Mouse (Mus musculus) midbrain, embryonic 11.5 days (tissue): Measurements from ENCODE around the gene Dgkg. TPM values are rescaled to one million over a fixed set of nuclear protein-coding genes. Genes with fewer than 3 reads are reported as not detected.
A peak's percentile ranks its signal among the peaks of the same experiment; 100 is the strongest.

Source experiments
- ATAC-seq: fragments of 200-750 bp; cut with Nextera tagmentation; 2 replicates; pipeline ENCODE4 v1.8.0; 2017; ENCODE audit warnings: moderate TSS enrichment, moderate library complexity; ENCODE audit not compliant: low FRiP score
- DNase-seq: peaks from one replicate; pipeline ENCODE4 v3.0.0; 2015; ENCODE audit warnings: low spot score; ENCODE audit errors: missing footprints
- H3K27ac ChIP-seq: fragments of 300-500 bp; sonication (generic); 2 replicates; pipeline ENCODE4 v1.5.1; 2014; ENCODE audit warnings: low read depth, low read length
- H3K27me3 ChIP-seq: fragments of 300-500 bp; sonication (generic); 2 replicates; pipeline ENCODE4 v1.6.1; 2014; ENCODE audit warnings: mild to moderate bottlenecking, low read length, moderate library complexity, mixed read lengths; ENCODE audit not compliant: control insufficient read depth, insufficient read depth
- H3K36me3 ChIP-seq: fragments of 300-500 bp; sonication (generic); 2 replicates; pipeline ENCODE4 v1.6.1; 2014; ENCODE audit warnings: mild to moderate bottlenecking, low read length, moderate library complexity, mixed read lengths; ENCODE audit not compliant: control insufficient read depth, insufficient read depth
- H3K4me1 ChIP-seq: fragments of 300-500 bp; sonication (generic); 2 replicates; pipeline ENCODE4 v1.6.1; 2014; ENCODE audit warnings: low read length; ENCODE audit not compliant: control insufficient read depth, insufficient read depth
- H3K4me2 ChIP-seq: fragments of 300-500 bp; sonication (generic); 2 replicates; pipeline ENCODE4 v1.6.1; 2014; ENCODE audit warnings: mild to moderate bottlenecking, moderate library complexity
- H3K4me3 ChIP-seq: fragments of 300-500 bp; sonication (generic); 2 replicates; pipeline ENCODE4 v1.5.1; 2014; ENCODE audit warnings: low read depth, low read length
- H3K9ac ChIP-seq: fragments of 300-500 bp; sonication (generic); 2 replicates; pipeline ENCODE4 v1.6.1; 2014; ENCODE audit warnings: low read length
- H3K9me3 ChIP-seq: fragments of 300-500 bp; sonication (generic); 2 replicates; pipeline ENCODE4 v1.6.1; 2016; ENCODE audit warnings: low read length; ENCODE audit not compliant: control insufficient read depth
- WGBS: fragments of 180-500 bp; shearing (Covaris S2); extraction: QIAGEN DNeasy Blood & Tissue Kit; methylation state at CpG from one replicate; pipeline ENCODE4 v1.1.7; 2014; 5-methylcytosine and 5-hydroxymethylcytosine counted together
- polyA plus RNA-seq: library from polyadenylated mRNA; unstranded; fragments of >200 nt; fragmentation: Nextera tagmentation; extraction: Ambion mirVana; gene quantifications from 2 replicates; pipeline ENCODE4 v1.2.1, GENCODE M21; 2014

Dgkg gene
- polyA plus RNA-seq, 1 experiment from 2014 or later: 0.15 TPM

DNA sequence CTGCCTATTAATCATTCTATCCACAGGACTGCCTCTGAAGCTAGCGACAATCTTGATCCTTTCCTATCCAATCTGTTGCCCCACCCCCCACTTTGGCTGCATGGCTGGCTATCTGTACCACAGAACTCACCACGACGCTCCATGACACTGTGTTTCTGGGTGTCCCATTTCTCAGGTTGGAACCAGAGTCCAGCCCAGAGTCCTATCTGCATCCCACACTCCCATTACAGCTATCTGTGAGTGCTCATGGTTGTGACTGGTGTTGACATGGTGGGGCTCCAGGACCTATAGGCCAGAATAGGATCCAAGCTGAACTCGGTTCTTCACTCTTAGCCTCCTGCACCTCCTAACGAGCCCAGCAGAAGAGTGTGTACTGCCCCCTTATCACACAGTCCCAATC lies 107.7 kb downstream of the Dgkg start:
- WGBS: 74% methylated on average over 5 of the region's 5 CpGs
- Histone ChIP-seq H3K36me3 (no peaks in the 10 kb centered on the region), H3K9ac (no peak overlapping the region), H3K4me2 (no peak overlapping the region), H3K4me3 (no peak overlapping the region), H3K9me3 (no peaks in the 10 kb centered on the region), H3K4me1 (peaks cover 9% of the 10 kb centered on the region), H3K27me3 (peaks cover 9% of the 10 kb centered on the region), H3K27ac (no peak overlapping the region)
- ATAC-seq (no peak), DNase-seq (peak; percentile 82)

DNA sequence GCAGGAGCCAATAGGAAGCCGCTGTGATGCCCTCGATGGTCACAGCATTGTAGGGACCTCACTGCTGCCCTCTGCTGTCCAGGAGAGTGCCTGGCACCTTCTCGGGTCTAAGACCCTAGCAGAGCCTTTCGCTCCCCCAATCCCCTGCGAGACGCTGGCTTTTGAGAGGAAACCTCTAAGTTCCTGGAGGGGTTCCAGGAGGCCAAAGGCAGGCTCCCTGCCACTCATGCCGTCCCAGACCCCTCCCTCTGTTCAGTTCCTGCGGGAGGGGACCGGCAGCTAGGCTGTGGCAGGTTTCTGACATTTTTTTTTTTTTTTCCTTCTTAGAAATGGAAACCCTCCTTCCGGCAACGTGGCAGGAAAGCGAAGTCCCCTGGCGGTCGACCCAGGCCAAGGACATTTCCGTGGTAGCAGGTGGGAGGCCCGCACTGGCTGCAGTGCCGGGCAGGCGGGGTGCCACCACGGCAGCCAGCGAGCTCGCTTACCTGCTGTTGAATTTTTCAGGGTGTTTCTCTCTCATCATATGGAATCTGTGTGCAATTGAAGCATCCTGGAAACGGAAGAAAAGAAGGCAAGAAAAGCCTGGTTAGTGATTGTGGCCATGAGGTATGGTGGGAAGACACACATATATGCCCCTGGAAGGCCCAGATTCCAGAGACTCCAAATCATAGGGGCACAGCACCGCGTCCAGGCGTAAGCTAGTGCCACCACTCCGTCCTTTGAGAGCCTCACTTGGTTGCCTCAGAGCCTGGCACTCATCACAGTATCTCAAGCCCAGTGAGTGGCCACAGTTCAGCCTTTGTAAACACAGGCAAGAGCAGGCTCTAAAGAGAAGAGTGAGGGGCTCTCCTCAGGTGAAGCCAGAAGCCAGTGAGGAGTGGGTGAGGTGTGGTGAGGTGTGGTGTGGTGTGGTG lies 108.6 kb downstream of the Dgkg start:
- 8% methylated on average over 26 of the region's 26 CpGs for WGBS
- Histone ChIP-seq H3K36me3 (no peaks in the 10 kb centered on the region), H3K9me3 (no peaks in the 10 kb centered on the region), H3K27me3 (peaks cover 9% of the 10 kb centered on the region), H3K9ac (peak overlapping the region; percentile 21), H3K4me2 (peak overlapping the region; percentile 44), H3K4me1 (peaks cover 9% of the 10 kb centered on the region), H3K27ac (no peak overlapping the region), H3K4me3 (peak overlapping the region; percentile 20)
- peak; percentile 91 for ATAC-seq
- peak; percentile 98 for DNase-seq

DNA sequence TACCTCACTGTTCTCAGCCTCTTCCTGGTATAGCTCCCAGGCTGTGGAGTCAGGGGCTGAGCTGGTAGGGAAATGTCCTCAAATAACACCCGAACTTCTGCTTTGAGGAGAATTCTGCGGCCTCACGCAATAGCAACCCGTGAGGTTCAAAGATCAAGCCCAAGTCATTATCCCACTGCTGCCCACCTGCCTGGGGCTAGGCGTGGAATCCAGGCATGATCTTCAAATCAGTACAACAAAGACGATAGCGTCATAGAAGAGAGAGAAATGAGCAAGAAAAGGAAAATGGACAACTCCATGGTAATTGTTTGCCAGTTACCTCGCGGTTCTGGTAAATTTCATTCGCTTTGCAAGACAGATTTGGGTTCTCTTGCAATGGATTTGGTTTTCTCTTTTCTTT lies 109.3 kb downstream of the Dgkg start:
- 61% methylated on average over 10 of the region's 10 CpGs for WGBS
- Histone ChIP-seq H3K9ac (no peak overlapping the region), H3K36me3 (no peaks in the 10 kb centered on the region), H3K4me3 (no peak overlapping the region), H3K4me1 (peaks cover 9% of the 10 kb centered on the region), H3K27me3 (peaks cover 8% of the 10 kb centered on the region), H3K27ac (no peak overlapping the region), H3K4me2 (peak overlapping the region; percentile 44), H3K9me3 (no peaks in the 10 kb centered on the region)
- ATAC-seq (0 out of 2 replicates have a peak, but pooled peaks have one; percentile 10), DNase-seq (peak; percentile 88)

DNA sequence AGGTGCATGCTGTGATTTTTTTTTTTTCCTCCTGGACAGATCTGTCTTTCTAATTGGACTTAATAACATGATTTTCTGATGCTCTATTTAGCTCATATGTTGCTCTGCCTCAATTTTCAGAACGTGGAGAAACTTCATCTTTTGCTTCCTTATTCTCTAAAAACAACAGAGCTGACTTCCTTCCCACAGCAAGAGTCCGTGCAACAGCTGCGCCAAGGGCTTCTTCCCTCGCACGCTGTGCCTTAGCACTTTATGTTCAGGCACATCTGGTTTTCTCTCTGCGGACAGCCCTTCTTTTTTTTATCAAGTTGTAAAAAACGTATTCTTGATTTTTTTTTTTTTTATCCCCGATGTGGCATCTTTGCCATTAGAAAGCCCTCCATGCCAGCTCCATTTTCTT lies 111.2 kb downstream of the Dgkg start:
- 79% methylated on average over 8 of the region's 8 CpGs for WGBS
- ATAC-seq (no peak), DNase-seq (peak; percentile 61)
- Histone ChIP-seq H3K27ac (no peak overlapping the region), H3K4me2 (no peak overlapping the region), H3K9ac (no peak overlapping the region), H3K4me1 (peaks cover 9% of the 10 kb centered on the region), H3K9me3 (no peaks in the 10 kb centered on the region), H3K36me3 (no peaks in the 10 kb centered on the region), H3K27me3 (peaks cover 7% of the 10 kb centered on the region), H3K4me3 (no peak overlapping the region)

DNA sequence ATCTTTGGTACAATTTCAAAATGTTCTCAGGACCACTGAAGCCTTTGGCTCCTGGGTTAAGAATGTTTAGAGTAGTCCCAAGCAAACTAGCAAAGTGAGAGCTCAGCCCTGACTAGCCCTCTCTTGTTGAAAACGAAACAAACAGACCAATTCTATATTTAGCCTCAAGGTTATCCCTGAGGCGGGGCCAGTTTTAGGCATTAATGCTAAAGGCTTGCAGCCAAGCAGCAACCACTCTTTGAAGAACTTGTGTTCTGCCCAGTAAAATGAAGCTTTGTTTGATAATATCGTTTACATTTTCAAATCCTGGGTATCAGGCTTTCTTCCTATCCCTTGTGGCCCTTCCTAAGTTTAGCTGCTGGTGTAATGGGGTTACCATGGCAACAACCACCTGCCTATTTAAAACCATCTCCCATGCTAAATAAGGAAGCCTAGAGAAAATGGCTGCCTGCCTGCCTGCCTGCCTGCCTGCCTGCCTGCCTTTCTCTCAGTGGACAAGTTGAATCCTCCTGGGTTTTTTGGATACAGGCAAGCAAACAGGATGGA lies 111.9 kb downstream of the Dgkg start:
- DNase-seq (peak; percentile 82), ATAC-seq (no peak)
- Histone ChIP-seq H3K27me3 (peaks cover 7% of the 10 kb centered on the region), H3K4me3 (no peak overlapping the region), H3K36me3 (no peaks in the 10 kb centered on the region), H3K27ac (no peak overlapping the region), H3K4me1 (peaks cover 9% of the 10 kb centered on the region), H3K9ac (no peak overlapping the region), H3K9me3 (no peaks in the 10 kb centered on the region), H3K4me2 (no peak overlapping the region)
- 38% methylated on average over 3 of the region's 3 CpGs for WGBS

DNA sequence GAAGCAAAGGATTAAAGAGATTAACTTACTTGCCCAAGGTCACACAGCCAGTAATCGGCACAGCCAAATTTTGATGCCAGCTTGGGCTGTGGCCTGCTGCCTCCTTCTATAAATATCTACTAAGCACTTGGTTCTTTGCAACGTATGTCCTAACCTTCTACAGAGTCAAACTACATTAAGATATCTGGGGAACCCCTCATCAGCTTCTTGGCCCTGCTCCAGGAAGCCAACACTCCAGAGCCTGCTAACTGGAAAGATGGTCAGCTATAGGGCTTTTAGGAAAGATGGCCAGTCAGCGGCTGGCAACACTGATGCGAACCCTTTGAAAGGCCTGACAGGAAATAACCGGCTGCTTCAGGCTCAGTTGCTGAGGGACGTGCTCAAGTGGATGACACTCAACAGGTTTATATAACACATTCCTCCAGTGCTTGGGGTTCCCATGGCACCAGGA lies 114.3 kb downstream of the Dgkg start:
- no peak overlapping the region for H3K27ac ChIP-seq
- H3K4me2 ChIP-seq: no peak overlapping the region
- no peak overlapping the region for H3K9ac ChIP-seq
- H3K9me3 ChIP-seq: no peaks in the 10 kb centered on the region
- H3K36me3 ChIP-seq: no peaks in the 10 kb centered on the region
- ATAC-seq (no peak), DNase-seq (peak; percentile 53)
- H3K4me1 ChIP-seq: peaks cover 6% of the 10 kb centered on the region; the same call in 1 of the 2 replicates
- H3K4me3 ChIP-seq: no peak overlapping the region
- WGBS: 73% methylated on average over 6 of the region's 6 CpGs
- H3K27me3 ChIP-seq: no peaks in the 10 kb centered on the region; the same call in 1 of the 2 replicates

DNA sequence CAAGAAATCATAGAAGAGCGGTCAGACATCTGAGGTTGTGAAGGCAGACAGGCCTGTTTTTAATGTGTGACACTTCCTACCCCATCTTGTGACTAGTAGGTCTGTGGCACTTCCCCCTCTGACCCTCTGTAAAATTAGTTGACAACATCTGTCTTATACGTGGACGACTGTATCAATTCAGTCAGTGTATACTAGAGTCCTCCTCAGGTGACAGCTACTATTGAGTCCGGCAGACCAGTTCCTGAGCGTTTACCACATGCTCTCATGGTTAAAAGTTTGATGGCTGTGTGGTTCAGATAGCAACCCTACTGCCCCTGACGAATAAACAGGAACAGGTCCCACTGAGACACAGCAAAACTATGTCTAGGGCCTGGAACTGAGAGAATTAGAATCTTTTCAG lies 117.7 kb downstream of the Dgkg start:
- no peak for ATAC-seq
- Histone ChIP-seq H3K36me3 (no peaks in the 10 kb centered on the region), H3K4me3 (no peak overlapping the region), H3K4me2 (no peak overlapping the region), H3K27ac (no peak overlapping the region), H3K27me3 (no peaks in the 10 kb centered on the region), H3K4me1 (no peaks in the 10 kb centered on the region), H3K9ac (no peak overlapping the region), H3K9me3 (no peaks in the 10 kb centered on the region)
- peak; percentile 54 for DNase-seq
- WGBS: 77% methylated on average over 6 of the region's 6 CpGs

DNA sequence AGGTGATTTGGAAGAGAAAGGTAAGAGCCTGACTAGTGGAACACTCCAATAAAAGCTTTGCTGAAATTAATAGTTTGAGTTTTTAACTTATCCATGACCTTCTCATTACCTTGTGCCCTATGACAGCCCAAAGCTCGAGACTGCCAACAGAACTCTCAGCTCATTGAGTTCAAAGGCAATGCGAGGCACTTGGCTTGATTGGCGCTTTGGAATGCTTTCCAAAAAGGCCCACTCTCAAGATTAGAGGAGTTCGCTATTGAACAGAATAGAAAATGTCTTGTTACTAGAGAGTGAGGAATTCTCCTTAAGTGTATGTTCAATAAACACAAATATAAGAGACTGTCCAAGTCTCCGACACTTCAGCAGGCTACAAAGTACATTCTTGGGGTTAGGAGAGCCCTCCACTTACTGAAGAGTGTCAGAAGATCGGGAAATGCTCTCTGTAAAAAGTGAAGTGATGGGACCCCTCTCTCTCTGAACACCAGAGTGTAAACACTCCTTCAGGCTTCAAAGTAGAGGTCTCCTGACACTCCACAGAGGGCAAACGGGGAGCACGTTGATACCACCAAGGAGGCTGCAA lies 120.3 kb downstream of the Dgkg start:
- Histone ChIP-seq H3K4me3 (no peak overlapping the region), H3K27me3 (no peaks in the 10 kb centered on the region), H3K27ac (no peak overlapping the region), H3K9me3 (no peaks in the 10 kb centered on the region), H3K36me3 (no peaks in the 10 kb centered on the region), H3K4me1 (no peaks in the 10 kb centered on the region), H3K9ac (no peak overlapping the region), H3K4me2 (no peak overlapping the region)
- DNase-seq (peak; percentile 37), ATAC-seq (no peak)
- 83% methylated on average over 8 of the region's 8 CpGs for WGBS

DNA sequence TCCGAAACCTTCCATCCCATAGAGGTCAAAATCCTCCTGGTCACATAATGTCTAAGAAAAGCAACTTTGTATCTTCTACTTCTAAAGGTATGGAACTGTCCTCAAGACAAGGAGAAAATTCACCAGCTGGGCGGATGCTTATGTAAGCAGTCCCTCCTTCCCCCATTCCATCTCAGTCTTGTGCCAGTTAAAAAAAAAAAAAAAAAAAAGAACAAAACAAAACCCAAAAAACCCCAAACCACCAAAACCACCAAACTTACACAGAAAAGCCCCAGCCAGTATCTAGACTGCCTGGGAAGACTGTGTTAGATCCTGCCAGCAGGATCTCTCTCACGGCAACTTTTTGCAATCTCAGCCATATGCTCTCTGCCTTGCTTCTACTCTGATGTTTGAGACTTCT lies 123.9 kb downstream of the Dgkg start:
- Histone ChIP-seq H3K4me3 (no peak overlapping the region), H3K36me3 (no peaks in the 10 kb centered on the region), H3K4me2 (no peak overlapping the region), H3K4me1 (no peaks in the 10 kb centered on the region), H3K27me3 (no peaks in the 10 kb centered on the region), H3K9me3 (no peaks in the 10 kb centered on the region), H3K27ac (no peak overlapping the region), H3K9ac (no peak overlapping the region)
- 78% methylated on average over 3 of the region's 3 CpGs for WGBS
- no peak for ATAC-seq
- DNase-seq: peak; percentile 28
